Comparison of ENCODE assay signal across 8 mouse cellular contexts in genomic region chr10:60531349-60531748, GRCm38 (mm10).
DNase-seq lines count a peak whose midpoint lies in the region; ATAC-seq lines count a peak whose summit lies in the region.
"Had no signal": no experiment of that assay in that cellular context is flagged by ENCODE, and none has a peak within 500 bp of the region (broad histone marks: within the 10 kb centered on the region; RNA-seq: fewer than 3 reads in every experiment).

No protein-coding gene starts in this region.

- DNase-seq in urinary bladder, postnatal 25 days (ENCODE audit: low spot score), result peak; percentile 63
- DNase-seq in urinary bladder, postnatal 10 days (ENCODE audit: low spot score), result no peak
- DNase-seq in adrenal gland, adult 8-10 months, result peak; percentile 6
- peak; percentile 68 for DNase-seq in embryo, embryonic 9.5 days (ENCODE audit: extremely low spot score)
- DNase-seq in hindlimb bud, embryonic 11.5 days (ENCODE audit: extremely low spot score, low read depth, low spot score), result peak; percentile 39
- DNase-seq in liver, embryonic 13.5 days, result peak; percentile 19
- peak; percentile 54 for DNase-seq in retina, postnatal 7 days (ENCODE audit: low read depth, low spot score)

- H3K4me2 ChIP-seq in liver, embryonic 13.5 days, result no peak overlapping the region
- H3K4me2 ChIP-seq: hindbrain, embryonic 15.5 days had no signal

- no peak overlapping the region for H3K9ac ChIP-seq in liver, embryonic 13.5 days
- H3K9ac ChIP-seq: hindbrain, embryonic 15.5 days had no signal

- H3K36me3 ChIP-seq in liver, embryonic 13.5 days, result no peaks in the 10 kb centered on the region
- H3K36me3 ChIP-seq: hindbrain, embryonic 15.5 days had no signal

- H3K27ac ChIP-seq in liver, embryonic 13.5 days, result no peak overlapping the region
- H3K27ac ChIP-seq: hindbrain, embryonic 15.5 days had no signal

- peaks cover 4% of the 10 kb centered on the region for H3K27me3 ChIP-seq in liver, embryonic 13.5 days
- H3K27me3 ChIP-seq: hindbrain, embryonic 15.5 days had no signal

- 26% methylated on average over 2 of the region's 2 CpGs for WGBS in liver, embryonic 13.5 days (ENCODE audit: insufficient replicate concordance)

- no peak overlapping the region for H3K4me3 ChIP-seq in liver, embryonic 13.5 days (replicated peaks)
- H3K4me3 ChIP-seq: hindbrain, embryonic 15.5 days had no signal

- no peaks in the 10 kb centered on the region for H3K4me1 ChIP-seq in liver, embryonic 13.5 days (replicated peaks)
- H3K4me1 ChIP-seq: hindbrain, embryonic 15.5 days had no signal

- H3K9me3 ChIP-seq in liver, embryonic 13.5 days (replicated peaks), result no peaks in the 10 kb centered on the region
- H3K9me3 ChIP-seq: hindbrain, embryonic 15.5 days had no signal

- ATAC-seq in liver, embryonic 13.5 days (ENCODE audit: low read depth), result no peak
